Mouse (Mus musculus): ENCODE measurements around the gene Gm10772. TPM values are rescaled to one million over a fixed set of nuclear protein-coding genes. Genes with fewer than 3 reads are reported as not detected.
"Not testable (repeated sequence)": the region's sequence is repeated elsewhere in the genome, so short reads cannot be mapped to it uniquely, and the experiment has no call there.

The Gm10772 gene
- not detected in 2 replicates for polyA plus RNA-seq (2014; fragmentation: Nextera tagmentation; extraction: Ambion mirVana)

DNA sequence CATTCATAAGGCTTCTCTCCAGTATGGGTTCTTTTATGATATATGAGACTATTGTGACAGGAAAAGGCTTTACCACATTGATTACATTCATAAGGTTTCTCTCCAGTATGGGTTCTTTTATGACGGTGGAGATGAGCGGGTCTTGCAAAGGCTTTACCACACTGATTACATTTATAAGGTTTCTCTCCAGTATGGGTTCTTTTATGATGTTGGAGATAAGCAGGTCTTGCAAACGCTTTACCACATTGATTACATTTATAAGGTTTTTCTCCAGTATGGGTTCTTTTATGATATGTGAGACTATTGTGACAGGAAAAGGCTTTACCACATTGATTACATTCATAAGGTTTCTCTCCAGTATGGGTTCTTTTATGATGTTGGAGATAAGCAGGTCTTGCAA, at the start of gene Gm10772:
TSS of gene Gm10772 (minus strand) at position 101 of the 400 bp plus-strand sequence.
- not testable (repeated sequence) for H3K27ac ChIP-seq (ENCODE audit: low read depth, low read length); H3K9ac ChIP-seq (replicated peaks; ENCODE audit: low read depth, low read length); H3K36me3 ChIP-seq (ENCODE audit: control insufficient read depth, insufficient read depth, low read length); H3K4me1 ChIP-seq (ENCODE audit: control insufficient read depth, insufficient read depth, low read length); H3K27me3 ChIP-seq (ENCODE audit: control insufficient read depth, insufficient read depth, low read length); H3K9me3 ChIP-seq (ENCODE audit: control insufficient read depth, low read length); H3K4me2 ChIP-seq (ENCODE audit: low read depth, low read length); H3K4me3 ChIP-seq (ENCODE audit: low read depth, low read length); ATAC-seq (ENCODE audit: low read depth)
- WGBS, result no CpG with 5 or more reads among the region's 3 CpGs

DNA sequence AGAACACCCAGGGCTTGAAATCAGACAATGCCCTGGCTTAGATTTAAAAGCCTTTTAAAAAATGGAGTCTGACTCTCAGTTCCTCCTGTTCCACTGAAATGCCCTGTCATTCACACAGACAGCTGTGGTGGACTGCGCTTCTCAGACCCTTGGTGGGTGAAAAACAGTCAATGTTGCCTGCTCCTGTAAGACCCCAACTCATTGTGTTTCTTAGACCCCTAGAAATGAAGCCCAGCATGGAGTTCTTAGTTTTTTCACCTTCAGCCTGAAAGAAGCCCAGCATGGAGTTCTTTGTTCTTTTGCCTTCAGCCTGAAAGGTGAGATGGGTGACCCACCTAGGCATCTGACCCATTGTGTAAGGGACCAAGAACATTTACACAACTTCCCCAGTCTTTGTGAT, 36.5 kb upstream of the Gm10772 start:
- H3K27ac ChIP-seq (ENCODE audit: low read depth, low read length); ATAC-seq (ENCODE audit: low read depth); H3K36me3 ChIP-seq (ENCODE audit: control insufficient read depth, insufficient read depth, low read length); H3K4me2 ChIP-seq (ENCODE audit: low read depth, low read length); H3K4me3 ChIP-seq (ENCODE audit: low read depth, low read length); H3K27me3 ChIP-seq (ENCODE audit: control insufficient read depth, insufficient read depth, low read length); H3K9me3 ChIP-seq (ENCODE audit: control insufficient read depth, low read length); H3K9ac ChIP-seq (replicated peaks; ENCODE audit: low read depth, low read length); H3K4me1 ChIP-seq (ENCODE audit: control insufficient read depth, insufficient read depth, low read length): not testable (repeated sequence)
- WGBS, result no CpG with 5 or more reads among the region's 1 CpGs

GRCm38 (mm10) chr13:66263141-66263540, 35.8 kb upstream of the Gm10772 start:
- not testable (repeated sequence) for H3K9me3 ChIP-seq (ENCODE audit: control insufficient read depth, low read length); H3K4me1 ChIP-seq (ENCODE audit: control insufficient read depth, insufficient read depth, low read length); H3K4me3 ChIP-seq (ENCODE audit: low read depth, low read length); H3K27ac ChIP-seq (ENCODE audit: low read depth, low read length); H3K9ac ChIP-seq (replicated peaks; ENCODE audit: low read depth, low read length); H3K36me3 ChIP-seq (ENCODE audit: control insufficient read depth, insufficient read depth, low read length); H3K27me3 ChIP-seq (ENCODE audit: control insufficient read depth, insufficient read depth, low read length); ATAC-seq (ENCODE audit: low read depth); H3K4me2 ChIP-seq (ENCODE audit: low read depth, low read length)
- WGBS, result 95% methylated on average over 4 of the region's 7 CpGs

DNA sequence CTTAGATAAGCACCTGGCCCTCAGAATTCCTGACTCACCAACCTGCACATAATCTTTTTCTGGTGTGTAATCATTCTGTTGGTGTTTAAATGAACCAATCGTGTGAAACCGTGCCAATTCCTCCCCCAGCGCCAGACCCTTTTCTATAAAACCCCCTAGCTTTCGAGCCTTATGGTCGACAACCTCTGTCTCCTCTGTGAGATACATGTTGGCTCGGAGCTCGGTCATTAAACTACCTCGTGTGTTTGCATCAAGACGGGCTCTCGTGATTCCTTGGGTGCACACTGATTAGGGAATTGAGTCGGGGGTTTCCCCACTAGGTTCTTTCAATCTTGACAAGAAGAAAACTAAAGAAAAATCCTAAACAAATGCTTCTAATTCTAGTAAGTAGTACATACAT, 13.0 kb downstream of the Gm10772 start:
- Histone ChIP-seq H3K4me3 (ENCODE audit: low read depth, low read length) (no peak overlapping the region), H3K4me1 (ENCODE audit: control insufficient read depth, insufficient read depth, low read length) (no peaks in the 10 kb centered on the region), H3K36me3 (ENCODE audit: control insufficient read depth, insufficient read depth, low read length) (no peaks in the 10 kb centered on the region), H3K9ac (replicated peaks; ENCODE audit: low read depth, low read length) (no peak overlapping the region), H3K27ac (ENCODE audit: low read depth, low read length) (no peak overlapping the region), H3K4me2 (ENCODE audit: low read depth, low read length) (no peak overlapping the region), H3K9me3 (ENCODE audit: control insufficient read depth, low read length) (no peaks in the 10 kb centered on the region), H3K27me3 (ENCODE audit: control insufficient read depth, insufficient read depth, low read length) (no peaks in the 10 kb centered on the region)
- no peak for ATAC-seq (ENCODE audit: low read depth)
- no CpG with 5 or more reads among the region's 11 CpGs for WGBS

DNA sequence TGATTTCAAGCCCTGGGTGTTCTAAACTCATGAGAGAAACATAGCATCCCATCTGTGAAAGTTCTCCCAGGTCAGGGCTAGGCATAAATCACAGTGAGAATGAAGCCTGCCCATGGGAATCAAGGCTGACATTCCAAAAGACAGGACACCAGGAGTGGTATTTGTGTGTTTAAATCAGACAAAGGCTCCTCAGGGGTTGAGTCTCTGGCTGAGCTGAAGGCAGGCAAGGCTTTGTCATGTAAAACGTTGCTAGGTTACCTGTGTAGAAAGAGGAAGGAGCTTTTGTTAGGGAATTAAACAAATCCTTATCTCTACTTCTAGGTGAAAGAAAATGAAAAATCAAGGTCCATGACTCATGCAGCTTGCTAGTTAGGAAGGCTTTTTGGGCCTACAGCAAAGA, 13.6 kb downstream of the Gm10772 start:
- not testable (repeated sequence) for H3K27ac ChIP-seq (ENCODE audit: low read depth, low read length); H3K27me3 ChIP-seq (ENCODE audit: control insufficient read depth, insufficient read depth, low read length); H3K9me3 ChIP-seq (ENCODE audit: control insufficient read depth, low read length); H3K4me1 ChIP-seq (ENCODE audit: control insufficient read depth, insufficient read depth, low read length); H3K36me3 ChIP-seq (ENCODE audit: control insufficient read depth, insufficient read depth, low read length); H3K4me3 ChIP-seq (ENCODE audit: low read depth, low read length); H3K9ac ChIP-seq (replicated peaks; ENCODE audit: low read depth, low read length); ATAC-seq (ENCODE audit: low read depth); H3K4me2 ChIP-seq (ENCODE audit: low read depth, low read length)
- WGBS, result no CpG with 5 or more reads among the region's 1 CpGs

GRCm38 (mm10) chr13:66179172-66179571, 48.2 kb downstream of the Gm10772 start:
- H3K9ac ChIP-seq (replicated peaks; ENCODE audit: low read depth, low read length); H3K4me2 ChIP-seq (ENCODE audit: low read depth, low read length): not testable (repeated sequence)
- 85% methylated on average over 4 of the region's 12 CpGs for WGBS

More at GRCm38 (mm10) chr13:66179172-66179571, 48.2 kb downstream of the Gm10772 start:
- H3K4me1 ChIP-seq (ENCODE audit: control insufficient read depth, insufficient read depth, low read length); H3K9me3 ChIP-seq (ENCODE audit: control insufficient read depth, low read length); ATAC-seq (ENCODE audit: low read depth); H3K27ac ChIP-seq (ENCODE audit: low read depth, low read length); H3K27me3 ChIP-seq (ENCODE audit: control insufficient read depth, insufficient read depth, low read length); H3K36me3 ChIP-seq (ENCODE audit: control insufficient read depth, insufficient read depth, low read length); H3K4me3 ChIP-seq (ENCODE audit: low read depth, low read length): not testable (repeated sequence)

Other genes with a start within 250 kb of the Gm10772 start
- gene Gm10324, start 108.0 kb downstream of the Gm10772 start, polyA plus RNA-seq (2014; fragmentation: Nextera tagmentation; extraction: Ambion mirVana), result not detected in 2 replicates
- gene 2410141K09Rik, start 213.5 kb upstream of the Gm10772 start, polyA plus RNA-seq (2014; fragmentation: Nextera tagmentation; extraction: Ambion mirVana), result not detected in 2 replicates

Measured in neural tube, embryonic 14.5 days (tissue).